Mouse (Mus musculus) testis, adult 2 months (tissue): ENCODE measurements around the gene Tas1r2. TPM values are rescaled to one million over a fixed set of nuclear protein-coding genes. Genes with fewer than 3 reads are reported as not detected.

Source experiments
- H3K27ac ChIP-seq: fragments of 200-500 bp; 2 replicates; pipeline ENCODE4 v1.5.1; 2012; ENCODE audit warnings: low read depth, low read length; ENCODE audit not compliant: control insufficient read depth, insufficient read depth
- H3K27me3 ChIP-seq: fragments of 200-500 bp; 2 replicates; pipeline ENCODE4 v1.6.1; 2012; ENCODE audit warnings: mild to moderate bottlenecking, low read length, moderate library complexity; ENCODE audit not compliant: control insufficient read depth, insufficient read depth
- H3K36me3 ChIP-seq: fragments of 200-500 bp; 2 replicates; pipeline ENCODE4 v1.6.1; 2012; ENCODE audit warnings: mild to moderate bottlenecking, low read length; ENCODE audit not compliant: control insufficient read depth, insufficient read depth
- H3K4me1 ChIP-seq: fragments of 200-500 bp; 2 replicates; pipeline ENCODE4 v1.6.1; 2012; ENCODE audit warnings: low read length; ENCODE audit not compliant: control insufficient read depth, insufficient read depth
- H3K4me3 ChIP-seq: fragments of 200-500 bp; 2 replicates; pipeline ENCODE4 v1.5.1; 2012; ENCODE audit warnings: low read depth, mild to moderate bottlenecking, low read length, moderate library complexity, mixed read lengths; ENCODE audit not compliant: control insufficient read depth
- CTCF ChIP-seq: fragments of 200-500 bp; IDR thresholded peaks from 2 replicates; pipeline ENCODE4 v1.5.1; 2012; ENCODE audit warnings: low read depth, mild to moderate bottlenecking, inconsistent platforms, low read length, moderate library complexity; ENCODE audit not compliant: control insufficient read depth, insufficient read depth, insufficient replicate concordance
- POLR2A ChIP-seq: fragments of 200-500 bp; IDR thresholded peaks from 2 replicates; pipeline ENCODE4 v1.6.1; 2012; ENCODE audit warnings: low read depth, mild to moderate bottlenecking, inconsistent platforms, low read length, moderate library complexity; ENCODE audit not compliant: control insufficient read depth
- polyA plus RNA-seq: library from polyadenylated mRNA; depleted of rRNA; stranded (reverse); fragments of >200 nt; gene quantifications from 2 replicates; pipeline ENCODE4 v1.2.3, GENCODE M21; 2012

Tas1r2 gene
- polyA plus RNA-seq, 1 experiment, result not detected

GRCm38 (mm10) chr4:139688058-139688457 is 34.7 kb downstream of the Tas1r2 start:
- H3K4me1 ChIP-seq, result no peaks in the 10 kb centered on the region
- H3K27ac ChIP-seq, result no peak overlapping the region
- TF ChIP-seq CTCF, result no peak
- TF ChIP-seq POLR2A, result no peak
- H3K36me3 ChIP-seq, result no peaks in the 10 kb centered on the region
- H3K4me3 ChIP-seq, result no peak overlapping the region
- no peaks in the 10 kb centered on the region for H3K27me3 ChIP-seq

- TF ChIP-seq CTCF, result no peak
- TF ChIP-seq POLR2A, result no peak
- Histone ChIP-seq H3K27ac (no peak overlapping the region), H3K4me1 (no peaks in the 10 kb centered on the region), H3K4me3 (no peak overlapping the region), H3K27me3 (no peaks in the 10 kb centered on the region), H3K36me3 (no peaks in the 10 kb centered on the region)
Measured at GRCm38 (mm10) chr4:139689627-139690269, 36.4 kb downstream of the Tas1r2 start.

- Histone ChIP-seq H3K27ac (no peak overlapping the region), H3K4me1 (no peaks in the 10 kb centered on the region), H3K4me3 (no peak overlapping the region), H3K27me3 (no peaks in the 10 kb centered on the region), H3K36me3 (no peaks in the 10 kb centered on the region)
- TF ChIP-seq CTCF, result no peak
- no peak for TF ChIP-seq POLR2A
Measured at GRCm38 (mm10) chr4:139693315-139693714, 40.0 kb downstream of the Tas1r2 start.

- TF ChIP-seq CTCF (no peak), POLR2A (no peak)
- H3K4me1 ChIP-seq, result peaks cover 5% of the 10 kb centered on the region; the same call in 1 of the 2 replicates
- no peak overlapping the region for H3K27ac ChIP-seq
- H3K36me3 ChIP-seq, result no peaks in the 10 kb centered on the region
- no peaks in the 10 kb centered on the region for H3K27me3 ChIP-seq
- no peak overlapping the region for H3K4me3 ChIP-seq
Measured at GRCm38 (mm10) chr4:139697755-139698154, 44.4 kb downstream of the Tas1r2 start.

- H3K4me3 ChIP-seq, result no peak overlapping the region
- peaks cover 5% of the 10 kb centered on the region; the same call in 1 of the 2 replicates for H3K4me1 ChIP-seq
- H3K36me3 ChIP-seq, result no peaks in the 10 kb centered on the region
- H3K27me3 ChIP-seq, result no peaks in the 10 kb centered on the region
- H3K27ac ChIP-seq, result no peak overlapping the region
- TF ChIP-seq POLR2A (no peak), CTCF (no peak)
Measured at GRCm38 (mm10) chr4:139698602-139699001, 45.3 kb downstream of the Tas1r2 start.

GRCm38 (mm10) chr4:139702914-139703313 is 49.6 kb downstream of the Tas1r2 start:
- Histone ChIP-seq H3K36me3 (no peaks in the 10 kb centered on the region), H3K27me3 (no peaks in the 10 kb centered on the region), H3K27ac (no peak overlapping the region), H3K4me3 (no peak overlapping the region), H3K4me1 (peaks cover 5% of the 10 kb centered on the region; the same call in 1 of the 2 replicates)
- TF ChIP-seq POLR2A (no peak), CTCF (no peak)

- no peak overlapping the region for H3K27ac ChIP-seq
- peaks cover 5% of the 10 kb centered on the region; the same call in 1 of the 2 replicates for H3K4me1 ChIP-seq
- H3K4me3 ChIP-seq, result no peak overlapping the region
- H3K27me3 ChIP-seq, result no peaks in the 10 kb centered on the region
- no peaks in the 10 kb centered on the region for H3K36me3 ChIP-seq
- TF ChIP-seq CTCF, result peak; percentile 46; the same call in 1 of the 2 replicates
- TF ChIP-seq POLR2A, result no peak
Measured at GRCm38 (mm10) chr4:139703468-139703867, 50.1 kb downstream of the Tas1r2 start.
